In the genomic region with DNA sequence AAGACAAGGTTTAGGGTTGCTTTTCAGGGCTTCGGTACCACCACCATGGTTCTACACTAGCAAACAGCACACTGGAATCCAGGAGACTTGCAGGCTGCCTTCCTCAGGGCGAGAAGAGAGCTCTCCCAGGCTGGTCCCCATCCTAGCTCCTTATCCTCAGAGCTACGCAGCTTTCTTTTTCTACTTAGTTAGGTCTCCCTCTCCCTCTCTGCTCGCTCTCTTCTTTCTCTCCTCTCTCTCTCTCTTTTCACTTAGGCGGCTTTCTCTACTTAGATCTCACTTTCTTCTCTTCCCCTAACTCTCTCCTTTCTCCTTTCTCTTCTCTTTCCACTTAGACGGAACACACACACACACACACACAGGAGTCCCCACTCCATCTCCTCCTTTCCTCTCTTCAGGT, we compare ENCODE assay signal across 7 mouse cellular contexts. TPM values are rescaled to one million over a fixed set of nuclear protein-coding genes. Genes with fewer than 3 reads are reported as not detected.
A peak's percentile ranks its signal among the peaks of the same experiment; 100 is the strongest.
DNase-seq lines count a peak whose midpoint lies in the region; ATAC-seq and TF ChIP-seq lines count a peak whose summit lies in the region.

No protein-coding gene starts in this region.

- peaks cover 4% of the 10 kb centered on the region for H3K4me1 ChIP-seq in testis, adult 2 months (ENCODE audit: control insufficient read depth, insufficient read depth, low read length)
- H3K4me1 ChIP-seq in forebrain, embryonic 14.5 days (ENCODE audit: control insufficient read depth, insufficient read depth, low read length) = no peaks in the 10 kb centered on the region
- peaks cover 41% of the 10 kb centered on the region for H3K4me1 ChIP-seq in liver, embryonic 12.5 days

- ATAC-seq in forebrain, embryonic 14.5 days = no peak
- no peak for ATAC-seq in liver, embryonic 12.5 days

- no peak for TF ChIP-seq CTCF in testis, adult 2 months (IDR thresholded peaks at IDR 0.05; ENCODE audit: control insufficient read depth, insufficient read depth, insufficient replicate concordance, low read depth, low read length)

- peak overlapping the region; percentile 83 for H3K4me3 ChIP-seq in testis, adult 2 months (ENCODE audit: control insufficient read depth, low read depth, low read length)
- peak overlapping the region; percentile 27 for H3K4me3 ChIP-seq in forebrain, embryonic 14.5 days (ENCODE audit: low read depth, low read length)
- peak overlapping the region; percentile 51 for H3K4me3 ChIP-seq in liver, embryonic 12.5 days

- H3K27me3 ChIP-seq in testis, adult 2 months (ENCODE audit: control insufficient read depth, insufficient read depth, low read length) = no peaks in the 10 kb centered on the region
- peaks cover 23% of the 10 kb centered on the region for H3K27me3 ChIP-seq in forebrain, embryonic 14.5 days (replicated peaks; ENCODE audit: control insufficient read depth, insufficient read depth, low read length)
- H3K27me3 ChIP-seq in liver, embryonic 12.5 days (replicated peaks) = peaks cover 46% of the 10 kb centered on the region

- H3K36me3 ChIP-seq in testis, adult 2 months (ENCODE audit: control insufficient read depth, insufficient read depth, low read length) = no peaks in the 10 kb centered on the region
- no peaks in the 10 kb centered on the region for H3K36me3 ChIP-seq in forebrain, embryonic 14.5 days (ENCODE audit: control insufficient read depth, insufficient read depth, low read length)
- H3K36me3 ChIP-seq in liver, embryonic 12.5 days = no peaks in the 10 kb centered on the region

- peak overlapping the region; percentile 21; the same call in 1 of the 2 replicates for H3K9ac ChIP-seq in forebrain, embryonic 14.5 days (ENCODE audit: low read length)
- peak overlapping the region; percentile 64 for H3K9ac ChIP-seq in liver, embryonic 12.5 days

- TF ChIP-seq POLR2A in testis, adult 2 months (IDR thresholded peaks at IDR 0.05; ENCODE audit: control insufficient read depth, low read depth, low read length) = no peak

- H3K9me3 ChIP-seq in forebrain, embryonic 14.5 days (replicated peaks; ENCODE audit: control insufficient read depth, low read length) = no peaks in the 10 kb centered on the region
- no peaks in the 10 kb centered on the region for H3K9me3 ChIP-seq in liver, embryonic 12.5 days (replicated peaks)

- peak overlapping the region; percentile 44 for H3K4me2 ChIP-seq in forebrain, embryonic 14.5 days (ENCODE audit: low read length)
- peak overlapping the region; percentile 58 for H3K4me2 ChIP-seq in liver, embryonic 12.5 days

- WGBS in forebrain, embryonic 14.5 days = 57% methylated on average over 6 of the region's 6 CpGs
- 26% methylated on average over 6 of the region's 6 CpGs for WGBS in liver, embryonic 12.5 days (ENCODE audit: insufficient replicate concordance)

- H3K27ac ChIP-seq in testis, adult 2 months (ENCODE audit: control insufficient read depth, insufficient read depth, low read depth, low read length) = peak overlapping the region; percentile 12
- no peak overlapping the region for H3K27ac ChIP-seq in forebrain, embryonic 14.5 days (ENCODE audit: low read depth, low read length)
- H3K27ac ChIP-seq in liver, embryonic 12.5 days = 0 out of 2 replicates have a peak overlapping the region, but pooled peaks have one; percentile 61

- no peak for DNase-seq in testis, postnatal 14 days (ENCODE audit: low spot score)
- DNase-seq in forebrain, embryonic 14.5 days (ENCODE audit: low spot score) = no peak
- no peak for DNase-seq in adipocyte (ENCODE audit: low spot score)
- DNase-seq in right cerebral cortex, postnatal 4 days = no peak
- DNase-seq in adrenal gland, postnatal 14 days = no peak

RNA-seq across cellular contexts. Expression of a gene that starts 20.0 kb away (rescaled TPM):
- polyA plus RNA-seq in testis, adult 2 months (2012; rRNA removed) = 135 and 136 TPM in 2 replicates
- polyA plus RNA-seq in forebrain, embryonic 14.5 days (2014; fragmentation: Nextera tagmentation; extraction: Ambion mirVana) = 0.13 and 0.62 TPM in 2 replicates
- 0.13 and 0.29 TPM in 2 replicates for polyA plus RNA-seq in liver, embryonic 12.5 days (2016; fragmentation: Nextera tagmentation; extraction: Ambion mirVana)
- total RNA-seq in adrenal gland, postnatal 14 days (2021) = 0.56 and 0.60 TPM in 2 replicates

RNA-seq across cellular contexts. Expression of a gene that starts 26.5 kb away (rescaled TPM):
- 0.64 and 0.94 TPM in 2 replicates for polyA plus RNA-seq in testis, adult 2 months (2012; rRNA removed)
- 0.74 and 0.94 TPM in 2 replicates for polyA plus RNA-seq in forebrain, embryonic 14.5 days (2014; fragmentation: Nextera tagmentation; extraction: Ambion mirVana)
- 0.31 and 0.59 TPM in 2 replicates for polyA plus RNA-seq in liver, embryonic 12.5 days (2016; fragmentation: Nextera tagmentation; extraction: Ambion mirVana)
- 4.3 and 14.4 TPM in 2 replicates for total RNA-seq in adrenal gland, postnatal 14 days (2021)

RNA-seq across cellular contexts. Expression of a gene that starts 28.3 kb away (rescaled TPM):
- polyA plus RNA-seq in testis, adult 2 months (2012; rRNA removed) = 0.06 and 0.17 TPM in 2 replicates
- polyA plus RNA-seq in forebrain, embryonic 14.5 days (2014; fragmentation: Nextera tagmentation; extraction: Ambion mirVana) = 0.62 and 0.66 TPM in 2 replicates
- 0.05 TPM in 1 of 2 replicates, not detected in the other for polyA plus RNA-seq in liver, embryonic 12.5 days (2016; fragmentation: Nextera tagmentation; extraction: Ambion mirVana)
- total RNA-seq in adrenal gland, postnatal 14 days (2021) = 0.70 and 2.2 TPM in 2 replicates

RNA-seq across cellular contexts. Expression of a gene that starts 55.7 kb away (rescaled TPM):
- polyA plus RNA-seq in testis, adult 2 months (2012; rRNA removed) = 4.1 and 4.3 TPM in 2 replicates
- 5.2 and 6.0 TPM in 2 replicates for polyA plus RNA-seq in forebrain, embryonic 14.5 days (2014; fragmentation: Nextera tagmentation; extraction: Ambion mirVana)
- polyA plus RNA-seq in liver, embryonic 12.5 days (2016; fragmentation: Nextera tagmentation; extraction: Ambion mirVana) = 9.4 and 10.2 TPM in 2 replicates
- total RNA-seq in adrenal gland, postnatal 14 days (2021) = 29.1 and 36.7 TPM in 2 replicates

Comparison
In these comparisons a context has a peak if more than half of its experiments do, and no peak if none do; other contexts are left out.
1. H3K4me3 ChIP-seq: peak in every context shown above with its lines; median percentile 83 in testis, adult 2 months; 51 in liver, embryonic 12.5 days; 27 in forebrain, embryonic 14.5 days.
2. RNA of a gene that starts 20.0 kb away (polyA plus RNA-seq): 135 to 136 TPM in testis, adult 2 months; 0.13 to 0.29 TPM in liver, embryonic 12.5 days and 0.13 to 0.62 TPM in forebrain, embryonic 14.5 days; every median in the first group is over 10 times any median in the second.